Mouse (Mus musculus) kidney, embryonic 15.5 days (tissue): ENCODE data around the gene Nlrp4a. TPM values are rescaled to one million over a fixed set of nuclear protein-coding genes. Genes with fewer than 3 reads are reported as not detected.
"Not testable (repeated sequence)": the region's sequence is repeated elsewhere in the genome, so short reads cannot be mapped to it uniquely, and the experiment has no call there.

Experiments used
- ATAC-seq: fragments of 200-750 bp; cut with Nextera tagmentation; replicated peaks from 2 replicates; pipeline ENCODE4 v1.8.0; 2017; ENCODE audit warnings: moderate TSS enrichment; ENCODE audit not compliant: low FRiP score
- H3K27ac ChIP-seq: fragments of 300-500 bp; sonication (generic); 2 replicates; pipeline ENCODE4 v1.5.1; 2015; ENCODE audit warnings: mild to moderate bottlenecking, inconsistent platforms
- H3K27me3 ChIP-seq: fragments of 300-500 bp; sonication (generic); 2 replicates; pipeline ENCODE4 v1.6.1; 2015; ENCODE audit warnings: inconsistent platforms
- H3K36me3 ChIP-seq: fragments of 300-500 bp; sonication (generic); 2 replicates; pipeline ENCODE4 v1.6.1; 2015; ENCODE audit warnings: inconsistent platforms
- H3K4me1 ChIP-seq: fragments of 300-500 bp; sonication (generic); 2 replicates; pipeline ENCODE4 v1.6.1; 2015; ENCODE audit warnings: inconsistent platforms
- H3K4me2 ChIP-seq: fragments of 300-500 bp; sonication (generic); 2 replicates; pipeline ENCODE4 v1.6.1; 2015; ENCODE audit warnings: moderate library complexity, mild to moderate bottlenecking, inconsistent platforms
- H3K4me3 ChIP-seq: fragments of 300-500 bp; sonication (generic); replicated peaks from 2 replicates; pipeline ENCODE4 v1.5.1; 2015; ENCODE audit warnings: mild to moderate bottlenecking, inconsistent platforms
- H3K9ac ChIP-seq: fragments of 300-500 bp; sonication (generic); 2 replicates; pipeline ENCODE4 v1.6.1; 2015; ENCODE audit warnings: mild to moderate bottlenecking, inconsistent platforms
- H3K9me3 ChIP-seq: fragments of 300-500 bp; sonication (generic); replicated peaks from 2 replicates; pipeline ENCODE4 v1.6.1; 2016; ENCODE audit warnings: inconsistent platforms
- WGBS: fragments of 180-500 bp; shearing (Covaris S2); methylation state at CpG from one replicate; pipeline ENCODE4 v1.1.7; 2015; ENCODE audit warnings: mixed read lengths; 5-methylcytosine and 5-hydroxymethylcytosine counted together
- polyA plus RNA-seq: library from polyadenylated mRNA; unstranded; fragments of >200 nt; fragmentation: Nextera tagmentation; extraction: Ambion mirVana; gene quantifications from 2 replicates; pipeline ENCODE4 v1.2.1, GENCODE M21; 2015

The Nlrp4a gene
- not detected in 2 replicates for polyA plus RNA-seq

- Histone ChIP-seq H3K9ac (no peak within 1 kb of the TSS), H3K27me3 (no peaks in the 10 kb centered on the region), H3K27ac (no peak within 1 kb of the TSS), H3K4me3 (no peak within 1 kb of the TSS), H3K9me3 (no peaks in the 10 kb centered on the region), H3K4me2 (no peak within 1 kb of the TSS), H3K36me3 (no peaks in the 10 kb centered on the region), H3K4me1 (no peaks in the 10 kb centered on the region)
- no peak for ATAC-seq
- WGBS, result 84% methylated on average over 5 of the region's 5 CpGs
Measured at GRCm38 (mm10) chr7:26434813-26435212, at the start of gene Nlrp4a. Gene Nlrp4a, plus strand, starts transcription at chr7:26435113.

DNA sequence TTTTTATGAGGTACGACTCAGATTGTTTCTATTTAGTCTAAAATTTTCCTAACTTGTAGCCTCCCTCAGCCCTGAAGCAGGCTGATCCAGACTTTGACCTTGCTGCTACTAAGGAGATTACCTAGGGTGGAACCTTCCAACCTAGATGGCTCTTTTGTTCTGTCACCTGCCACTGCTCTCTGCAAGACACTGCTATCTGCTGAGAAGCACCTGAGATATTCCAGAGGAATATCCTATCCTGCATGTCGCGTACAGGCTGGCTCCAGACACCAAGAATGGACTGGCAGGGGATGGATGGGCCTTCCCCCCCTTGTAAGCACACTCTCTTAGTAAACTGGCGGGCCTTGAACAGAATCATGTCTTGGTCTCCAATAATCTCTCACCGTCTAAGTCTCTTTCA is 48.2 kb upstream of the Nlrp4a start:
- 86% methylated on average over 5 of the region's 5 CpGs for WGBS
- H3K36me3 ChIP-seq, H3K9me3 ChIP-seq, H3K27me3 ChIP-seq, H3K4me1 ChIP-seq, H3K27ac ChIP-seq, H3K4me3 ChIP-seq, H3K9ac ChIP-seq, ATAC-seq, H3K4me2 ChIP-seq: not testable (repeated sequence)

GRCm38 (mm10) chr7:26391137-26391536 is 43.8 kb upstream of the Nlrp4a start:
- not testable (repeated sequence) for H3K9ac ChIP-seq, ATAC-seq, H3K36me3 ChIP-seq, H3K9me3 ChIP-seq, H3K4me1 ChIP-seq, H3K4me2 ChIP-seq, H3K4me3 ChIP-seq, H3K27ac ChIP-seq, H3K27me3 ChIP-seq
- 80% methylated on average over 2 of the region's 2 CpGs for WGBS

GRCm38 (mm10) chr7:26391811-26392210 is 43.1 kb upstream of the Nlrp4a start:
- 87% methylated on average over 6 of the region's 6 CpGs for WGBS
- not testable (repeated sequence) for H3K36me3 ChIP-seq

GRCm38 (mm10) chr7:26403600-26403999 is 31.3 kb upstream of the Nlrp4a start, which contains the start of gene Nlrp9c:
Gene Nlrp9c, minus strand, starts transcription at chr7:26403700.
- WGBS, result 63% methylated on average over 2 of the region's 2 CpGs
- not testable (repeated sequence) for H3K9ac ChIP-seq, H3K36me3 ChIP-seq, H3K4me3 ChIP-seq, H3K27ac ChIP-seq, H3K4me1 ChIP-seq, H3K27me3 ChIP-seq, H3K4me2 ChIP-seq, ATAC-seq, H3K9me3 ChIP-seq

More at GRCm38 (mm10) chr7:26391811-26392210, 43.1 kb upstream of the Nlrp4a start:
- not testable (repeated sequence) for H3K27me3 ChIP-seq, H3K27ac ChIP-seq, H3K4me3 ChIP-seq, H3K9ac ChIP-seq, H3K4me1 ChIP-seq, H3K9me3 ChIP-seq, ATAC-seq, H3K4me2 ChIP-seq

GRCm38 (mm10) chr7:26476690-26477089 is 41.8 kb downstream of the Nlrp4a start:
- Histone ChIP-seq H3K4me3 (no peak overlapping the region), H3K9ac (no peak overlapping the region), H3K4me1 (no peaks in the 10 kb centered on the region), H3K4me2 (no peak overlapping the region), H3K27me3 (no peaks in the 10 kb centered on the region), H3K36me3 (no peaks in the 10 kb centered on the region), H3K9me3 (no peaks in the 10 kb centered on the region; the same call in 1 of the 2 replicates), H3K27ac (no peak overlapping the region)
- ATAC-seq, result no peak

GRCm38 (mm10) chr7:26489514-26489913 is 54.6 kb downstream of the Nlrp4a start:
- not testable (repeated sequence) for H3K9me3 ChIP-seq, H3K27me3 ChIP-seq, H3K27ac ChIP-seq, H3K4me3 ChIP-seq, ATAC-seq, H3K36me3 ChIP-seq, H3K9ac ChIP-seq, H3K4me1 ChIP-seq, H3K4me2 ChIP-seq
- WGBS, result 85% methylated on average over 18 of the region's 18 CpGs

Other genes with a start within 250 kb of the Nlrp4a start
- gene Vmn1r184, start 174.8 kb upstream of the Nlrp4a start, polyA plus RNA-seq, result not detected in 2 replicates
- gene Cyp2a4, start 127.9 kb upstream of the Nlrp4a start, polyA plus RNA-seq, result not detected in 2 replicates
- gene Nlrp9c, start 31.4 kb upstream of the Nlrp4a start, polyA plus RNA-seq, result not detected in 2 replicates
- gene Nlrp9a, start 99.9 kb downstream of the Nlrp4a start, polyA plus RNA-seq, result not detected in 2 replicates
- gene Vmn1r185, start 183.4 kb downstream of the Nlrp4a start, polyA plus RNA-seq, result not detected in 2 replicates